Comparison of ENCODE assay signal across 8 mouse cellular contexts in genomic region chr12:73324742-73325141, GRCm38 (mm10). TPM values are rescaled to one million over a fixed set of nuclear protein-coding genes. Genes with fewer than 3 reads are reported as not detected.
A peak's percentile ranks its signal among the peaks of the same experiment; 100 is the strongest.
DNase-seq lines count a peak whose midpoint lies in the region; ATAC-seq and TF ChIP-seq lines count a peak whose summit lies in the region.
"Had no signal": no experiment of that assay in that cellular context is flagged by ENCODE, and none has a peak within 500 bp of the region (broad histone marks: within the 10 kb centered on the region; RNA-seq: fewer than 3 reads in every experiment).

No protein-coding gene starts in this region.

- no peak for TF ChIP-seq EP300 in liver, embryonic 14.5 days (IDR thresholded peaks at IDR 0.05; ENCODE audit: low read depth)

- H3K4me3 ChIP-seq in liver, embryonic 14.5 days (ENCODE audit: insufficient read depth in 1 of 2, low read depth in 2 of 2, low read length in 2 of 2) = no peak overlapping the region
- no peak overlapping the region for H3K4me3 ChIP-seq in liver, embryonic 11.5 days (ENCODE audit: low read depth, low read length)
- H3K4me3 ChIP-seq in bone marrow macrophage, adult 2 months (ENCODE audit: insufficient read depth, low read length) = no peak overlapping the region
- H3K4me3 ChIP-seq in heart, embryonic 10.5 days = no peak overlapping the region
- H3K4me3 ChIP-seq in thymus, adult 2 months (ENCODE audit: control insufficient read depth, insufficient read depth, low read length) = no peak overlapping the region
- H3K4me3 ChIP-seq: megakaryocyte, embryonic 14.5 days had no signal

- peak; percentile 54; the same call in 1 of the 2 replicates for TF ChIP-seq CTCF in liver, embryonic 14.5 days (IDR thresholded peaks at IDR 0.05; ENCODE audit: low read depth)
- TF ChIP-seq CTCF in bone marrow macrophage, adult 2 months (IDR thresholded peaks at IDR 0.05; ENCODE audit: low read depth, low read length) = no peak
- no peak for TF ChIP-seq CTCF in thymus, adult 2 months (IDR thresholded peaks at IDR 0.05; ENCODE audit: borderline replicate concordance, control insufficient read depth, extremely low read depth, insufficient read depth, low read length, poor library complexity)

- H3K9ac ChIP-seq in liver, embryonic 14.5 days (replicated peaks) = no peak overlapping the region
- no peak overlapping the region for H3K9ac ChIP-seq in liver, embryonic 11.5 days (ENCODE audit: low read depth, low read length)

- DNase-seq in liver, embryonic 14.5 days (ENCODE audit: low read depth in 3 of 3, low spot score in 3 of 3) = no peak
- DNase-seq in liver, embryonic 11.5 days (ENCODE audit: low spot score) = no peak
- no peak for DNase-seq in heart, embryonic 10.5 days (ENCODE audit: low spot score)
- DNase-seq in thymus, adult 2 months = no peak
- DNase-seq in left cerebral cortex, postnatal 36 days (ENCODE audit: low spot score in 2 of 2) = no peak

- no peak for TF ChIP-seq POLR2A in bone marrow macrophage, adult 2 months (IDR thresholded peaks at IDR 0.05; ENCODE audit: borderline replicate concordance, low read depth, low read length)
- TF ChIP-seq POLR2A in thymus, adult 2 months (IDR thresholded peaks at IDR 0.05; ENCODE audit: control insufficient read depth, extremely low read depth, insufficient read depth, low read length, poor library complexity) = no peak

- H3K9me3 ChIP-seq in liver, embryonic 14.5 days (ENCODE audit: control insufficient read depth, low read length) = no peaks in the 10 kb centered on the region
- H3K9me3 ChIP-seq in liver, embryonic 11.5 days (ENCODE audit: control insufficient read depth, low read length) = no peaks in the 10 kb centered on the region
- H3K9me3 ChIP-seq in heart, embryonic 10.5 days = no peaks in the 10 kb centered on the region
- H3K9me3 ChIP-seq: megakaryocyte, embryonic 14.5 days had no signal

- no peaks in the 10 kb centered on the region for H3K36me3 ChIP-seq in liver, embryonic 14.5 days (replicated peaks; ENCODE audit: control insufficient read depth, insufficient read depth, low read depth)
- H3K36me3 ChIP-seq in liver, embryonic 11.5 days (ENCODE audit: control insufficient read depth, insufficient read depth, low read length) = no peaks in the 10 kb centered on the region
- H3K36me3 ChIP-seq in heart, embryonic 10.5 days = no peaks in the 10 kb centered on the region
- H3K36me3 ChIP-seq in thymus, adult 2 months (ENCODE audit: control insufficient read depth, insufficient read depth, low read length) = no peaks in the 10 kb centered on the region

- no peak overlapping the region for H3K27ac ChIP-seq in liver, embryonic 14.5 days
- no peak overlapping the region for H3K27ac ChIP-seq in liver, embryonic 11.5 days (ENCODE audit: low read depth, low read length)
- H3K27ac ChIP-seq in bone marrow macrophage, adult 2 months (ENCODE audit: insufficient read depth, low read depth, low read length) = peak overlapping the region; percentile 31; the same call in 1 of the 2 replicates
- H3K27ac ChIP-seq in heart, embryonic 10.5 days = peak overlapping the region; percentile 83
- no peak overlapping the region for H3K27ac ChIP-seq in thymus, adult 2 months (ENCODE audit: control insufficient read depth, insufficient read depth, low read length)

- ATAC-seq in liver, embryonic 14.5 days (ENCODE audit: insufficient read depth) = no peak
- no peak for ATAC-seq in liver, embryonic 11.5 days (replicated peaks; ENCODE audit: low FRiP score)
- peak; percentile 93 for ATAC-seq in megakaryocyte progenitor cell, adult 5-6 weeks (replicated peaks; ENCODE audit: poor library complexity)

- intact Hi-C loops in left cerebral cortex, postnatal 36 days (cut with DNase I) = loop anchor here (10.0 kb wide), 1 partner anchor 300 kb away; no protein-coding TSS in a partner anchor

- H3K4me2 ChIP-seq in liver, embryonic 14.5 days (ENCODE audit: low read depth) = no peak overlapping the region
- H3K4me2 ChIP-seq in liver, embryonic 11.5 days = no peak overlapping the region

- H3K27me3 ChIP-seq in liver, embryonic 14.5 days (ENCODE audit: control insufficient read depth, insufficient read depth, low read length) = no peaks in the 10 kb centered on the region
- H3K27me3 ChIP-seq in liver, embryonic 11.5 days (replicated peaks; ENCODE audit: control insufficient read depth, insufficient read depth, low read length) = no peaks in the 10 kb centered on the region
- no peaks in the 10 kb centered on the region for H3K27me3 ChIP-seq in heart, embryonic 10.5 days (ENCODE audit: insufficient read depth, poor library complexity, severe bottlenecking)
- no peaks in the 10 kb centered on the region for H3K27me3 ChIP-seq in thymus, adult 2 months (ENCODE audit: control insufficient read depth, insufficient read depth, low read length)
- H3K27me3 ChIP-seq: megakaryocyte, embryonic 14.5 days had no signal

- no peaks in the 10 kb centered on the region for H3K4me1 ChIP-seq in liver, embryonic 14.5 days (replicated peaks; ENCODE audit: control insufficient read depth in 2 of 2, insufficient read depth in 2 of 2, low read length in 1 of 2)
- H3K4me1 ChIP-seq in liver, embryonic 11.5 days (replicated peaks; ENCODE audit: control insufficient read depth, insufficient read depth, low read length) = peaks cover 6% of the 10 kb centered on the region; the same call in 1 of the 2 replicates
- H3K4me1 ChIP-seq in bone marrow macrophage, adult 2 months (ENCODE audit: control insufficient read depth, insufficient read depth, low read length) = peaks cover 40% of the 10 kb centered on the region
- peaks cover 31% of the 10 kb centered on the region for H3K4me1 ChIP-seq in heart, embryonic 10.5 days
- peaks cover 4% of the 10 kb centered on the region; the same call in 1 of the 2 replicates for H3K4me1 ChIP-seq in thymus, adult 2 months (replicated peaks; ENCODE audit: control insufficient read depth, insufficient read depth, low read length)

- WGBS in liver, embryonic 14.5 days (ENCODE audit: insufficient replicate concordance) = 59% methylated on average over 1 of the region's 1 CpGs
- WGBS in liver, embryonic 11.5 days = 68% methylated on average over 1 of the region's 1 CpGs
- 97% methylated on average over 1 of the region's 1 CpGs for WGBS in heart, embryonic 10.5 days
- 97% methylated on average over 1 of the region's 1 CpGs for WGBS in thymus, adult 2 months

RNA-seq across cellular contexts. Expression of gene Slc38a6, which starts 38.2 kb away (rescaled TPM):
- polyA plus RNA-seq in liver, embryonic 14.5 days (2012; rRNA removed) = 2.1 and 2.4 TPM in 2 replicates
- polyA plus RNA-seq in liver, embryonic 14.5 days (2014; fragmentation: Nextera tagmentation; extraction: Ambion mirVana) = 1.1 and 2.1 TPM in 2 replicates
- polyA plus RNA-seq in liver, embryonic 11.5 days (2014; fragmentation: Nextera tagmentation; extraction: Ambion mirVana) = 5.5 and 6.4 TPM in 2 replicates
- polyA plus RNA-seq in bone marrow macrophage, adult 2 months (2012; ENCODE audit: insufficient read depth, insufficient read length, missing spikeins) = 48.8 and 57.4 TPM in 2 replicates
- polyA plus RNA-seq in heart, embryonic 10.5 days (2016; fragmentation: Nextera tagmentation; extraction: Ambion mirVana) = 7.0 and 7.3 TPM in 2 replicates
- total RNA-seq in megakaryocyte progenitor cell, adult 5-6 weeks (2015) = 5.0 and 9.0 TPM in 2 replicates
- 3.8 and 5.0 TPM in 2 replicates for total RNA-seq in megakaryocyte progenitor cell, adult 5-6 weeks (2017)
- polyA plus RNA-seq in thymus, adult 2 months (2012; rRNA removed) = 32.7 and 38.1 TPM in 2 replicates
- total RNA-seq in left cerebral cortex, postnatal 36 days (2021) = 10 to 100 TPM; 10.2 to 21.0 TPM

RNA-seq across cellular contexts. Expression of gene Trmt5, which starts 38.2 kb away (rescaled TPM):
- 4.0 and 5.9 TPM in 2 replicates for polyA plus RNA-seq in liver, embryonic 14.5 days (2012; rRNA removed)
- polyA plus RNA-seq in liver, embryonic 14.5 days (2014; fragmentation: Nextera tagmentation; extraction: Ambion mirVana) = 7.1 and 8.6 TPM in 2 replicates
- polyA plus RNA-seq in liver, embryonic 11.5 days (2014; fragmentation: Nextera tagmentation; extraction: Ambion mirVana) = 21.6 and 23.8 TPM in 2 replicates
- polyA plus RNA-seq in bone marrow macrophage, adult 2 months (2012; ENCODE audit: insufficient read depth, insufficient read length, missing spikeins) = 13.7 and 17.2 TPM in 2 replicates
- 18.5 and 21.1 TPM in 2 replicates for polyA plus RNA-seq in heart, embryonic 10.5 days (2016; fragmentation: Nextera tagmentation; extraction: Ambion mirVana)
- 46.3 and 59.6 TPM in 2 replicates for total RNA-seq in megakaryocyte progenitor cell, adult 5-6 weeks (2015)
- total RNA-seq in megakaryocyte progenitor cell, adult 5-6 weeks (2017) = 37.6 and 43.7 TPM in 2 replicates
- 5.7 and 6.5 TPM in 2 replicates for polyA plus RNA-seq in thymus, adult 2 months (2012; rRNA removed)
- total RNA-seq in left cerebral cortex, postnatal 36 days (2021) = 10 to 100 TPM in 1 of 2 experiments, 1 to 10 TPM in 1; 9.6 to 14.0 TPM

Comparison
In these comparisons a context has a peak if more than half of its experiments do, and no peak if none do; other contexts are left out.
1. H3K27ac ChIP-seq: peak in bone marrow macrophage, adult 2 months (single experiment) and heart, embryonic 10.5 days (single experiment); none in liver, embryonic 14.5 days (single experiment), liver, embryonic 11.5 days (single experiment) and thymus, adult 2 months (single experiment).